Mouse (Mus musculus) heart, postnatal 0 days (tissue): ENCODE data around the gene Leprot.

ENCODE experiments used
- CTCF ChIP-seq: IDR thresholded peaks from 2 replicates; pipeline ENCODE4 v1.5.1; 2016; ENCODE audit warnings: antibody characterized with exemption, control low read depth, low read depth
- EP300 ChIP-seq: IDR thresholded peaks from 2 replicates; pipeline ENCODE4 v1.6.1; 2016; ENCODE audit warnings: antibody characterized with exemption, low read depth

- no peak for TF ChIP-seq CTCF
- no peak for TF ChIP-seq EP300
Measured at GRCm38 (mm10) chr4:101675726-101676125, 28.2 kb downstream of the Leprot start.
